Mouse (Mus musculus): ENCODE measurements around the gene Cnga1.

Gene Cnga1

DNA sequence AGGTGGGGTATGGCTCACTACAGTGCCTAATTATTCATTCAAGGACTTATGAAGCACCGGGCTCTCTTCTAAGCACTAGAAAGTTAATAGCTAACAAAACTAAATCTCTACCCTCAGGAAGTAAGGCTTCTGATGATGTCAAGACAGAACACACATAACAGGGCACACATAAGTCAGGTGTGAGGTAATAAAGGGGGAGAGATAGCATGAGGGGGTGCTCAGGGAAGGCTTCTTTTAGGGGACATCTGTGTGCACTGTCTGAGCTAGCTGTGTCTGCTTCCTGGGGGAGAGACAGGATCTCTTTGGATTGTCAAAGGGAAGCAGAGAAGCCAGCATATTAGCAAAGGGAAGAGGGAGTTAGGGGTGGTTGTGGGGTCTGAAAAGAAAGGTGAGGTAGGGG, at the start of gene Cnga1:
Gene Cnga1 (minus strand): TSS at position 101 of the 400 bp plus-strand sequence.
- DNase-seq (ENCODE audit: low read depth, low spot score), result no peak

- DNase-seq (ENCODE audit: low read depth, low spot score), result no peak
Measured at GRCm38 (mm10) chr5:72690516-72690915, 46.4 kb upstream of the Cnga1 start.

DNA sequence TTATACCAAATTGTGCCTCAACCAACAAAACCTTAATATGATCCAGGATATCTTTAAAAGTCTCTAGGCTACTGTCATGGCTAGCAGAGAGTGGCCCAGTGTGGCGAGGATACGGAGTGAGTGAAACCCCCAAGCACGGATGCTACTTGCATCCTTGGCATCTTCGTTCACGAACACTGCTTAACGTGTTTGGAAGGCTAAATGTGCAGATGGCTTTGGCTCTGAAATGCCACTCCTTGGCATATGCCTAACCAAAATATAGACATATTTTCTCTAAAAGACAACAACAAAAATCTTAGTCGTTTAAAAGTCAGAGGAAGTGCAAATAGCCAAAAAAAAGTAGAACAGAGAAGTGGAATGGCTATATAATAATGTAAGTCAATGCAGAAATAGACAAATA, 45.5 kb upstream of the Cnga1 start:
- DNase-seq (ENCODE audit: low read depth, low spot score), result peak; percentile 10

- DNase-seq (ENCODE audit: low read depth, low spot score), result no peak
Measured at GRCm38 (mm10) chr5:72681451-72681850, 37.4 kb upstream of the Cnga1 start.

DNA sequence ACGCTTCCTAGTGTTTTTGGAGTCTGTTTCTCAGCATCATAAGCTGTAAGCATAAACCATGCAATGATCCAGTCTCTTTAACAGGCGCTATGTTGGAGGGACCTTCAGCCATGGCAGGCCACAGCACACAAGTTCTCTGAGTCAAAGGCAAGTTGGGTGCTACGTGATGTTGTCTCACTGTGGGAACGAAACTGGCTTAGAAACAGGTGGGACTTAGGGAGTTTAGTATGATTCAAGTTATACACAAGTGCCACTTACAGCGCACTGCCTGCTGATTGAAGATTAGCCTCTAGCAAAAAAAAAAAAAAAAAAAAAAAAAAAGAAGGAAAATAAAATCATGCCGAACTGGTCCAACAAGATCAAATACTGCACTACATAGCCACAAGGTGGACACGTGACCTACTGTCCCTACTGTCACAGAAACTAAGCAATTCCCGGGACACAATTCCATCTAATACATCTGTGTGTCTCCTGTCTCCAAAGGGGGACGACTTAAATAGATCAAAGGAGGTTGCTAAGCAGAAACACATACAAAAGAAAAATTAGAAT, 31.0 kb upstream of the Cnga1 start:
- DNase-seq (ENCODE audit: low read depth, low spot score), result no peak

DNA sequence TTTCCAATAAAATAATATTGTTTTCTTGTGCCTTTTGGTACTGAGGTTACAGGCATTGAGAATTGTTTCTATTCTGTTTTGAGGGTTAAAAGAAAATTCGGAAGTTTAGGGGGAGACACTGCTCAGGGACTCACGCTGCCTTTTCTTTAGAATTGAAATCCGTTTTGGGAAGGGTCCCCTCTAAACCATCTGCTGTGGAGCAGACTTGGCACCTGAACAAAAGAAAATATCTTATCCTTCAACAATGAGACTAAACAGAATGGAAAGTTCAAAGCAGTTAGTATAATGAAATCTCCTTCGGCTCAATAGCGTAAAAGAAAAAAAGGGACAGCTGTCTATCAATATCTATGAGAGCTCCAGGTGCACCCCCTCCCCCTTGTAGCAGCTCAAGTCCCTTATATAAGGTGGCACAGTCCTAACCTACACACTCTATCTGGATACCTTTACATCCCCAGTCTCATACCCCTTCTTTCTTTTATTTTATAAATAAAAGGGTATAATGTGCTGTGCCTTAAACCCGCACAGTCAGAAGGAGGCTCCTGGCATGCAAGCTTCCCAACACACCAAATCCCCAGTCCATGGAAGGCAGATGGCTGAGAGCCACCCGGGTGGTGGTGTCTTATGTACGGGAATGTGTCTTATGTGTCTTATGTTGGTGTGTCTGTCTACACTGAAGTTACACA, 27.1 kb upstream of the Cnga1 start:
- no peak for DNase-seq (ENCODE audit: low read depth, low spot score)

DNA sequence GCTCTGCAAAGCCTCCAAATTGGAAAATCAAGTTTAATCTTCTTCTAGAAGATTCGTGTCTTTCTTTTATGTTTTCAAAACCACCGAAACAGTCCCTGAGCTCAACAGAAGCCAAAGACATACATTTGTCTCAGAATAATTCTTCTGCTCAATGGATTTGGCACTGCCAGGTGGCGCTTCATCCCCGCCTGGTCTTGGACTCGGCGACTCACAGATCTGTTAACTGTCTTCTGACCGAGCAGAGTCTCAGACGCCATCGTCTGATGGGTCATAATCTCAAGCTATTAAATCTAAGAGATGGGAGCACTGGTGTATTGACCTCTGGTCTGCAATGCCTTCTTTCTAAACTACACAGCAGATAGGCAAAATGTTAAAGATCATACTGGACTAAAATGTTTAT, 24.3 kb upstream of the Cnga1 start:
- no peak for DNase-seq (ENCODE audit: low read depth, low spot score)

DNA sequence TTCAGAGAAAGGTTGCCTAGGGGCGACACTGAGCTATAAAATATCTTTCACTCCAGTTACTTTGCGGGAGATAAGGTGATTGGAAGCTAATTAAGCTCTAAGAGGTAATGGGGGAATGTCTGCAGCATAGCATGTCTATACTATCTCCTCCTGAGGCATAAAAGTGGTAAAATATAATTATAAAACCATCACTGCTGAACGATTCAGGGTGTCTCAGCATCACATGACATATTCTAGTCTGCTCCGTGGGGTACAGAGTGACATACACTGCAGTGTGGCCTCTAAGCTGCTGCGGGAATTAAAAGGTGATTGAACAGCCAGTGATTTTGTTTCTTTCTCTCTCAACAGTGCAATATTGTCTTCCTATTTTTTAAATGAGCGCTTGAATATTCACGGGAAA, 22.4 kb upstream of the Cnga1 start:
- DNase-seq (ENCODE audit: low read depth, low spot score), result no peak

DNA sequence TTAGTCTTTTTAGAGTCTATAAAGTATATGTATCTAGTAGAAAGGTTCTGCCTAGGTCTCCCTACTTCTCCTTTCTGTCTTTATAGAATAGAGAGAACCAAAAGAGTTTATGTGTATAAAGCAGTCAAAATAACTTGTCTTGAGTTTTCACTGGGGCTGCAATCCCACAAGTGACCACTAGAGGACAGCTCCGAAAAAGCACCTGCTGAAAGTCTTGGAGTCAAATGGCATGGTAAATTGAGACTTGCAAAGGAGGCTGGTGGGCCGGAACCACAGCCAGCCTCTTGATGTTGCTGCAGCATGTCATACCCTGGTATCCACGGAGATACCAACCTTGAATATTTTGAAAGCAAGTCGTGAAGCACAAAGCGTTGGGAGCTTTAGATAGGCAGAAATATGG, 21.2 kb upstream of the Cnga1 start:
- DNase-seq (ENCODE audit: low read depth, low spot score), result peak; percentile 67

DNA sequence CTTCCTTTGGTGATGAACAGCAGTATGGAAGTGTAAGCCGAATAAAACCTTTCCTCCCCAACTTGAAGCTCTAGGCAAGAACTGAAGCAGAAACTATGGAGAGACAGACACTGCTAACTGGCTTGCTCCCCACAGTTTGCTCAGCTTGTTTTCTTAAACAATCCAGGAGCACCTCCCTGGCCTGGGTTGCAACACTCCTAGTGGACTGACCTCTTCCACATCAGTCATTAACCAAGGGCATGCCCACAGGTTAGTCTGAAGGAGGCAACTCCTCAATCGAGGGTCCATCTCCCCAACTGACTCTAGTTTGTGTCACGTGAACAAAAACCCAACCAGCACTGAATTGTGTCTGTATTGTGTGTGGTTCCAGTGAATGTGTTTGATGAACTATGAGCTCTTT, 20.8 kb upstream of the Cnga1 start:
- no peak for DNase-seq (ENCODE audit: low read depth, low spot score)

DNA sequence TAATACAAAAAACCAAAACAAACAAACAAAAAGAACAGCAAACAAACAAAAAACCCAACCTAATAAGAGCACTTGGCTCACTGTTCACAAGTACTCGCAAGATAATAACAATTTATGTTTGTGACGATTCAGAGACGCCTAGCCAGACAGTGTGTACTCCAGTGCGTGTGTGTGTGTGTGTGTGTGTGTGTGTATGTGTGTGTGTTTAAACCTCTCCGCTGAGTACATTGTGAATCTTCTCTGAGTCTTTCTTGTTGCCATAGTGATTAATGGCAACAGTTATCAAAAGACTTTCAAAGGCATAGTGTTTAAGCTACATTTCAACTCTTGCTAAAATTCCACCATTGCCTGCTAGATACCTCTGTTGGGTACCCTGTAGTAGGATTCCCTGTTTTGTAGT, 20.1 kb upstream of the Cnga1 start:
- DNase-seq (ENCODE audit: low read depth, low spot score), result peak; percentile 6

DNA sequence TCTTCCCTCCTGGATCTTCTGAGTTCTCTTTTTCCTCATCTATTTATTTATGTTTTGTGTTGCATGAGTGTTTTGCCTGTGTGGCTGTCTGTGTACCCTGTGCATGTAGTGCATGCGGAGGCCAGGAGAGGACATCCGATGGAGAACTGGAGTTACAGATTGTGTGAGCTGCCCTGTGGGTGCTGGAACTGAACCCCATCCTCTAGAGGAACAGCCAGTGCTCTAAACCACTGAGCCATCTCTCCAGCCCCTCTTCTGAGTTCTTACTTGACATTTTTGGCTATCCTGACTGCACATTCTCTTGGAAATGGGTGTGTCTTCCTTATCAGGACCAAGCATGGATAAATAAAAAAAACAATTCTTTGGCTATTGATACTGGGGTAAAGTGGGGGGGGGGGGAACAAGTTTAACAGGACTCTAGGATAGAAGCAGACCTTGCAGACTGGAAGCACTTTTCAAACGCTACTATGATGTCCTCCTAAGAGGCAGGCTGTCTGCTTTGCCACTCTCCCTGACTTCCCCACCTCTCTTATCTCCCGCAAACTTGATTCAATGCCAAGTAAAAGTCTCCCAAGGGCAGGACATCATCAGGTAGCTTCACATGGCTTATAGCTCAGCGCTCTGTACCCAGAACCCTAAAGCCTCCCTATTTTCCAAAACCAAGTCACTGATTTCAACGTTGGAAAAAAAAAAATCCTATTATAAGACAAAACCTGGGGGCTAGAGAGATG, 17.1 kb upstream of the Cnga1 start:
- DNase-seq (ENCODE audit: low read depth, low spot score), result no peak

DNA sequence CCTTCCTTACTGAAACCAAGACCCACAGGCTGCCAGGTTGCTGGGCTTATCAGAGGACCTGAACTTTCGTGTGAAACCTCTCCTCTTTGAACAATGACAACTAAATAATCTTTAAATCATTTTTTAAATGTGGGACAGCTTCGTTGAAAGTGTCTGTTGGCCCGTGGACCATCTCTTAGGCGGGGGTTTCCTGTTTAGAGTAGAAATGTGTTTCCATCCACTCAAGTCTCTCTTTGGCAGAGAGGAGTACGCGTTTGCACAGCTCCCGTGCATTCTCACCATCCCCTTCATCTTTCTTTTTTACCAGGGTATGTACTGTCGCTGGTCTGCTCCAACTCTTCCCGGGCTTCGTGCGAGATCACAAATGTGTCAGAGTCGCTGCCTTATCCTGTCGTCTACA, 14.3 kb upstream of the Cnga1 start:
- no peak for DNase-seq (ENCODE audit: low read depth, low spot score)

GRCm38 (mm10) chr5:72656270-72656791, 12.3 kb upstream of the Cnga1 start:
- DNase-seq (ENCODE audit: low read depth, low spot score), result no peak

DNA sequence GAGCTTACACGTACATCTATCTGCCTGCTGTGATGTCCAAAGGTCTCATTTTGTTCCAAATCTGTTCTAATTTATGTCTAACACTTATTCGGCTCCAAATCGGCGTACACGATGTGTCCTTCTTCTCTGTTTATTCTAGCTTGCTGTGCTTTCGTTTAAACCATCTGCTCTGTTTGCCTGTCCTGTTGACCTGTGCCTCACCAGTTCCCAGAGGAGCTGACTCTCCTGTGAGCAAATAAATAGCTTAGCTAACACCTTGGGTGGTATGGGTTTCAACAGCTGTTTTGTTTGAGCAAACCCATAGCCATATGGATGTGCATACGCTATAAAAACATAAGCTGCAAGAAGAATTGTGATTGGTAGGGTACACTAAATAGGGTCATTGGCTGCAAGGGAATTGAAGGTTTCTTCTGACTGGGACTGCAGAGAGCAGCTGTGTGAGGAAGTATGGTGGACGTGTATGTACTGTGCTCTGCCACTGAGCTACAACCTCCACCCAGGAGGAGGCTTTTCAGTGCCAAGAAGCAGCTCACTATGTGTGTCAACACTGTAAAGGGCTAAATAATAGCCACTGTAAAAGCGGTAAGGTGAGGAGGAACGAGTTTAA, 9.1 kb upstream of the Cnga1 start:
- no peak for DNase-seq (ENCODE audit: low read depth, low spot score)

- no peak for DNase-seq (ENCODE audit: low read depth, low spot score)
Measured at GRCm38 (mm10) chr5:72648987-72649735, 5.1 kb upstream of the Cnga1 start.

- no peak for DNase-seq (ENCODE audit: low read depth, low spot score)
Measured at GRCm38 (mm10) chr5:72647958-72648595, 4.0 kb upstream of the Cnga1 start.

GRCm38 (mm10) chr5:72647418-72647907, 3.4 kb upstream of the Cnga1 start, which contains the start of gene Nipal1:
Nipal1 (plus strand) TSS chr5:72647795.
- DNase-seq (ENCODE audit: low read depth, low spot score), result peak; percentile 35

DNA sequence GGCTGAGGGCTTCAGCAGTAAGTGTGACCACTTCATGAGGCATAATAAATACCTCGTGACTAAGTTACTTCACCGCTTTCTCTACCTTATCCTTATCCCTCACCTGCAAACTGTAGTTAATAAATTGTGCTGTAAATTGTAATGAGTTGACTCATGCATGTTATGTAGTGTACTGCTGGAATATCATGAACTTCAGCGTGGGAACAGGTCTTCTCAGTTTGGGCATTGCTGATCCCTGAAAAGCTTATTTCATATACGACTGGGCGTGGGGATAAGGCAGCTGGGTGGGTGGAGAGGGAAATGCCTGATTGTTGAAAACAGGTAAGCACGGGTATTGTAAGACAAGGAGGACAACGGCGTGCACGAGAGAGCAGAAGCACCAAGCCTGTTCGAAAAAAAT, 2.9 kb upstream of the Cnga1 start:
- DNase-seq (ENCODE audit: low read depth, low spot score), result no peak

DNA sequence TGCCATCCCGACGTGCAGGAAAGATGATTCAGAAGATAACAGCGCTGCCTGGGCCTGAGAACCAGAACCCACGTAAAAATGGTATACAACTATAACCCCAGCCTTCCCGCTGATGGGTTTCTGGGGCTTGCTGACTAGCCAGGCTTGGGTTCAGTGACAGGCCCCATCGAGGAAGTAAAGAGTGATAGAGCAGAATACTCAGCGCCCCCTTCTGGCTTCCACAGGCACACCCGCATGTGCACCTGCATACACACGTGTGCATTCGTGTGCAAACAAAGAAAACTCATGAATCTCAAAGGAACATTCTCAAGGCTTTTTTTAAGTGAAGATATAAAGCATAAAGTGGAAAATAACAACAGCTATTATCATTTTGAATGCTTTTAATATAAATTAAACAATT, 2.1 kb upstream of the Cnga1 start:
- peak; percentile 5 for DNase-seq (ENCODE audit: low read depth, low spot score)

GRCm38 (mm10) chr5:72643655-72644054, 420 bp downstream of the Cnga1 start:
- DNase-seq (ENCODE audit: low read depth, low spot score), result no peak

Measured in brain, adult 2 months (tissue).